Mouse (Mus musculus): ENCODE data around the gene Dido1.

The Dido1 gene

DNA sequence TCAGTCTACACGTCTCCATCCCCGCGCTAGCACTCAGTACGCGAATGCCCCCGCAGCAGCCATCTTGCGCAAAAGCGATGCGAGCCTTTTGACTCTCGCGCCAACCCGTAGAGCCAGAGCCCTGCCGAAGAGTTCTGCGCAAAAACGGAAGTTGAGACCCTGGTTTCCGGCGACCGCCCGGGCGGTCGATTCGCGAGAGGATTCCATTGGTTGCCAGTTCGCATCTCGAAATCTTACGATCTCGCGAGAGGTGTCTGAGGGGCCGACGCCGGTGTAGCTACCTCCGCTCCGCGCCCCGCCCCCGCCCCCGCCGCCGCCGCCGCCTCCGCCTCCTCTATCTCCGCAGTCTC, at the start of gene Dido1, which contains the start of gene Gid8:
Dido1 (minus strand) TSS at position 77 of the 350 bp plus-strand sequence.
Gid8 (plus strand) TSS at position 195 of the 350 bp plus-strand sequence.
- in situ Hi-C loops (cut with MseI, MboI) = no loop called here

DNA sequence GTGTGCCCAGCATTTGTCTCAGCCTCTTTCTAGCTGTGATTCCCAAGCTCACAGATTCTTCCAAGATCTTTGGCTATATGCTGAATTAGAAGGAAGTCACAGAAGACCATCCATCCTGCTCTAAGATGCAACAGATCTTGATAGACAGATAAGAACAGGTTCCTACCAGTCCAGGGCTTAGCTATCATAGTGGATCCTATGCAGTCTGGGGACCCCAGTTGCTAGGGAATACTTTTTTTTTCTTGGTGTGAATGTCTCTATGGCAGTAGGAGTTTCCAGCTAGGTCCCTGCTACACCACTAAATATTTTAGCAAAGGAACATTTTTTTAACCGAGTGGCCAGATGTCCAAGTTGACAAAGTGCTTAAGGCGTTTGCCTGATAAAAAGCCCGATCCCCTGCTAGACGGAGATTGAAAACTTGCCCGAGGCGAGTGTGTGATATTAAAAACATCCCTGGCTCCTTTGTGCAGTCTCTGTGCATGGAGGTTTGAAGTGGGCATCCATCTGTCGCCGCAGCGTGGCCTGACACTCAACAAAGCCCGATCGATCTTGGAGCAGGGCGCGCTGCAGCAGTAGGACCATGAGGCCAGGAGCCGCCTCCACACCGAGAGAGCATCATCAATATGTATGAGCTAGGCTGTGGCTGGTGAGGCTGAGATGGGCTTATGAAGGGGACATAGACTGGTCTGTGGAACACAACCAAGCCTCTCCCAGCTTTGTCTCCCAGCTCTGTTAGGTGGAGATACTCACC, 48.9 kb upstream of the Dido1 start:
- in situ Hi-C loops (cut with MseI, MboI) = no loop called here

DNA sequence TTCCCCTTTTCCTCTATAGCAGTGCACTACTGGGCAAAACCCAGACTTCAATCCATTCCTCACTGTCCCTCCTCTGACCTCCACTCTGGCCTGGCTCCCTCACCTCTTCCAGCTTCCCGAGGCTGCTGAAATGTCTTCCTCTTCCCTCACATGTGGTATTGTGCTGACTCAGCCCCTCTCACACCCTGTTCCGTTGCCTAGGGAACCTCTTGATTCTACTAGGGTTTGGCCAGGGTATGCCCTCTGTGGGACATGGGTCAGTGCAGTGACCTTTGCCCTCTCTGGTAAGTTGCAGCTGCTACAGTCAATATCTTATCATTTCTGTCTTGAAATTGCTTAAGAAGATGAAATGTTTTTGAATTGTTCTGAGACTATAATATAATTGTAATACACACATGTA, 47.0 kb upstream of the Dido1 start:
- in situ Hi-C loops (cut with MseI, MboI) = no loop called here

DNA sequence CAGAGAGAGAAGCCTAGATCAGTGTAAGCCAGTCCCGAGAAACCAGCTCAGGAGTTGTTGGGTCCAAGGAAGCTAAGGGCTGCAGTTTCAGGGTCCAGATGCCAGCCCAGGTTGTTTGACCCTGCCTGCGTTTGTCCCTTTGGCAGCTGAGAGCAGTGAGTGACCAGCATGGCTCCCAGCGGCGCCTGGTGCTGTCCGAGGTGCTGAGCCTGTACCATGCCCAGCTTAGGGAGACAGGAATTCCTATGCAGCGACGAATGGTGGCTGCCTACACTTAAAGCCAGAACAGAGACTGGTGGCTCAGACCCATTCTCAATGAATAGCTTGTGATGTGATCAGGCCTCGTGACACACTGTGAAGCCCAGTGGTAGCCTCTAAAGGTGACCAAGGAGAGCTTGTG, 46.1 kb upstream of the Dido1 start:
- in situ Hi-C loops (cut with MseI, MboI) = no loop called here

DNA sequence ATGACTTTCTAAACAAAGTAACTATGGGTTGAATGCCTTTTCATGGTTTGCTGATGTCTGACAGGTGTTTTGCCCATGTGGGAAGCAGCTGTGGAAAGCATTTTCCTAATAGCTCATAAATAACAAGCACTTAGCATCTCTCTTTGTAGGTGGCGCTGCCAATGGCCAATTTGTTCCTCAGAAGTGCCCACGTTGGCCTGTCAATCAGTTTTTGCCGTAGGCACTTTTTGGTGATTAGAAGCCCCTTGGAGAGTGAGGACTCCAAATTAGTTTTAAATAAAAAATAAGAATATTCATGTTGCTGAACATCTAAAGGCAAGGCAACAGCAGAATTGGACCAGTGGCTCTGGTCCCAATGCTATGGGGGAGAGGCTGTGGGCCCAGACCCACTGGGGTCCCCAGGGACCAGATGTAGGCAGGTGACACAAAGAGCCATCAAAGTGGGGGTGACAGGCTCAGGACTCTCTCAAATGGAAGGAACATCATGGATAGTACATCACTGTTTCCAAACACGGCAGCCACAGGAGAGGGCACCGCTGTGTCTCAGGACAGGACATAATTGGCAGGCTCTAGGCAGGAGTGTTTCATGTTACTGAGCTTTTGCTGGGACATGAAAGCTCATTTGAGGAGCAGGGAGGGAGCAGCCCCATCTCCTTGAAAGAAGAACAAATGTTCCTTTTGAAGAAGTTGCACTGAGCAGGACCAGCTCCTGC, 45.3 kb upstream of the Dido1 start:
- in situ Hi-C loops (cut with MseI, MboI) = no loop called here

DNA sequence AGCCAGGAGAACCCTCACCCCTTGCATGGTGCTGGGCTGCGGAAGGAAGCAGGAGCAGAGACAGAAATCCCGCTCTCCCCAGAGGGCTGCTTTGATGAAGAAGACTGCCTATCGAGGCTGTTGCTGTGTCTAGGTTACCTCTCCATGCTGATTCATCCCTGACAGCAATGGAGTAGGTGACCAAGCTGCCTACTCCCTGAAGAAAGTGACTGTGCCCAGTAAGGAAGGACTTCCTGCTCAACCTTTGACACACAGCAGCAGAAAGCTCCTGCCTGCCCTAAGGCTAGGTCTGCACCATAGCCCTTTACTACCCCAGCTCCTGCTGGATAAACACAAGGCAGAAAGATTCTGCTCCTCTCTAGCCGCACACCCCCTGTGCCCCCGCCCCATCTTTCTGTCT, 39.1 kb upstream of the Dido1 start:
- in situ Hi-C loops (cut with MseI, MboI) = loop anchor here in 1 of 2 experiments (10.0 kb wide), 1 partner anchor 74 kb away; no protein-coding TSS in a partner anchor

DNA sequence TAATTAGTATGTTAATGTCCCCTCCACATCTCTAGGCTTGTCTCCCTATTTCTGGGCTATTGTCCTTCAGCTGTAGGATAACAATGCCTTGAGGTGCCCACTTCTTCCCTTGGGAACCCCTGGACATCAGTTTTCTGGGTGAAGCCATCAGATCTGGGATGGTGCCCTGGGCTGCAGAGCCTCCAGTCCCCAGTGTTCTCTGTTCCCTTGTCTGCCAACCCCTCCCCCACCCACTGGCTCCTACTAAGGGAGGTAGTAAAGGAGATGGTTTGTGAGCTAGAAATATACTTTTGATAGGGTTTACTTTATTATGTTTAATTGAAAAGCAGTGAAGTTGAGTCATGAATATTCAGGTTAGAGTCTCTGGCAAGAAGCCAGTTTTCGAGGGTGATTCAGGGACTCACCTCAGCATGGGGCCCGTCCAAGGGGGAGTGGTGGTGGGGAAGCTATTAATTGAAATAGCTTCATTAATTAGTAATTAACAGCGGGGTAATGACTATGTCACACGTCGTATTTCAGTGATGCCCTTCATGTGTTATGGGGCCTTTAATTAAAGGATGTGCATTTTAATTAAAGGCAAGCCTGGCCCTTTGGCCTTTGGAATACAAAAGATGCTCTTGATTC, 36.9 kb upstream of the Dido1 start:
- in situ Hi-C loops (cut with MseI, MboI) = loop anchor here in 1 of 2 experiments (10.0 kb wide), 1 partner anchor 72 kb away; no protein-coding TSS in a partner anchor

DNA sequence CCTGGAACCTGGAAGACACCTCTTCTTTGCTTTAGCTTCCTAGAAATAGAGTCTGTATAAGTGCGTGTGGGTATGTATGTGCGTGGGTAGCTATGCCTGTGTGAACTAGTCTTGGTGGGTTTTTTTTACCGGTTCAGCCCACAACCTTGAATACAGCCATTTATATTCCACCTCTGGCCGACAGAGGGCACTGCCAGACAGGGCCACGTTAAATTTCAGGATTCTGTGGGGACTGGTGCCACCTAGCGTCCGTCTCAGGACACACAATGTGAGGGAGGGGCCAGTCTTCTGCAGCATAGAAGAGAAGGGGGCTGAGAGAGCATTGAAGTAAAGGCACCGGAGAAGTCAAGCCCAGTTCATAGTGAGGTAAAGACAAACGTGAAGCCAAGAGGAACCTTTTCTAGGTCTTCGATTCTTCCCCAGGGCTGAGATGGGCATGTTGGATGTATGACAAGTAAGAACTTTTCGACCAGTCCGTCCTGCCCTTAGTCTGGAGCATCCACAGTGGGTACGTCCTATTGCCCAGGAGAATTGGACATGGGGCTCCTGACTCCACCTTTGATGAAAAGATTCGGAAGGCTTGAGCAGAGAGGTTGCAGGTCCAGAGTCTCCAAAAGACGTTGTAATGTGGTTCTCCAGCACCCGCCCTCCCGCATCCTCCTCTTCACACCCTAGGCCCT, 35.6 kb upstream of the Dido1 start:
- in situ Hi-C loops (cut with MseI, MboI) = loop anchor here in 1 of 2 experiments (10.0 kb wide), 1 partner anchor 71 kb away; no protein-coding TSS in a partner anchor

DNA sequence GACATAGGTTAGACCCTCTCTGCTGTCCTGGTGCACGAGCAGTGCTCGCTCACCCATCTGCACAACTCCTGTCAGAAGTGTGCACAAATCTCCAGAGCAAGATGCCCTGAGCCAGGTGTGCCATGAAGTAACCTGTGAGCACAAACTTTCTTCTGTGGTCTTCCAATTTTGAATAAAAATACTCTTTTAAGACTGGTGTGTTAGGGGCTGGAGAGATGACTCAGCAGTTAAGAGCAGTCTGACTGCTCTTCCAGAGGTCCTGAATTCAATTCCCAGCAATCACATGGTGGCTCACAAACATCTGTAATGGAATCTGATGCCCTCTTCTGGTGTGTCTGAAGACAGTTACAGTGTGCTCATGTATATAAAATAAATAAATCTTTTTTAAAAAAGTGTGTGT, 33.5 kb upstream of the Dido1 start:
- in situ Hi-C loops (cut with MseI, MboI) = loop anchor here in 1 of 2 experiments (10.0 kb wide), 1 partner anchor 69 kb away; no protein-coding TSS in a partner anchor

DNA sequence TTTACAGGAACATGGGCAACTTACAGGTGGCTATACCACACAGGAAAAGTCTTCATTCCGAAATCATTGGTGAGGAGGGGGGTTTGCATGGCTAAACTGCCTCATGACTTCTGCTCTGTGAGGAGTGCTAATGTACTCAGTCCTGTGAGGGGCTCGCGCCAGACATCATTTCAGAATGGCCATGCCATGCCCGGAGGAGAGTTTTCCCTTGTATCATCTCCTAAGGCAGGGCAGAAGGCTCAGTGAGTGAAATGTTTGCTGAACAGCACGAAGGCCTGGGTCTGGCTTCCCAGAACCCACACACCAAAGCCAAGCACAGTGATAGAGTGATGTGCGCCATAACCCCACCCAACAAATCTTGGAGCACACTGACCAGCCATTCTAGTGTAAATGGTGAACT, 33.0 kb upstream of the Dido1 start:
- in situ Hi-C loops (cut with MseI, MboI) = loop anchor here in 1 of 2 experiments (10.0 kb wide), 1 partner anchor 68 kb away; no protein-coding TSS in a partner anchor

DNA sequence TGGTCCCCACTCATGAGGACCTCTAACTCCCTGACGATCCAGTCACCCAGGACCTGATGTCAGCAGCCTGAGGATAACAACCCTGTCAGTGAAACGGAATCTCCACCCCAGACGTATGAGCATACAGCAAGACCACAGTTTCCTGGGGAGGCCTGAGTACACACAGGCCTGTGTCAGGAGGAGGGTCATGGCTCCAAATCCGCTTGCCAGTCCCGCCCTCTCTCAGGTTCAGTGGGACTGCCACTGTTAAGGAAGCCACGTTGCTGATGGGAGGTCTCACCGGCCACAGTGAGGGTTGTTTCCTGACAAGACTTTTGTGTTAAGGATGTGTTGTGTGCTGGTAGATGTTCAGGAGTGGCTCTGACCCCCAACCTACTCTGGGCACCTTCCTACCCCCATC, 31.6 kb upstream of the Dido1 start:
- in situ Hi-C loops (cut with MseI, MboI) = loop anchor here in 1 of 2 experiments (10.0 kb wide), 1 partner anchor 67 kb away; no protein-coding TSS in a partner anchor

DNA sequence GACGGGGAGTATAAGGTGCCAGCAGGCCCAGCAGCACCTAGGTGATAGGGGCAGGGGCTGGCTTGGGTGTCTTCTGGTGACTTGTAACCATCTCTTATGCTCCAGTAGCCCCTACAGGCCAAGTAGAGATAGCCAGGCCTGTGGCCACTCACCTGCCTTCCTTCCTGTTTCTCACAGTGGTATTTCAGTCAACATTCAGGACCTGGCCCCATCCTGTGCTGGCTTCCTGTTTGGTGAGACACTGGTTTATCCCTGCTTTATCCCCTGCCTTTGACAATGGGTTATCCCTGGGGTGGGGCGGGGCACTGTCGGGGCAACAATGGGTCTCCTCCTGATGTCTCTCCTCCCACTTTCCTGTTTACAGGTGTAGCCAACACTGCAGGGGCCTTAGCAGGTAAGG, 30.6 kb upstream of the Dido1 start:
- in situ Hi-C loops (cut with MseI, MboI) = loop anchor here in 1 of 2 experiments (10.0 kb wide), 1 partner anchor 66 kb away; no protein-coding TSS in a partner anchor

DNA sequence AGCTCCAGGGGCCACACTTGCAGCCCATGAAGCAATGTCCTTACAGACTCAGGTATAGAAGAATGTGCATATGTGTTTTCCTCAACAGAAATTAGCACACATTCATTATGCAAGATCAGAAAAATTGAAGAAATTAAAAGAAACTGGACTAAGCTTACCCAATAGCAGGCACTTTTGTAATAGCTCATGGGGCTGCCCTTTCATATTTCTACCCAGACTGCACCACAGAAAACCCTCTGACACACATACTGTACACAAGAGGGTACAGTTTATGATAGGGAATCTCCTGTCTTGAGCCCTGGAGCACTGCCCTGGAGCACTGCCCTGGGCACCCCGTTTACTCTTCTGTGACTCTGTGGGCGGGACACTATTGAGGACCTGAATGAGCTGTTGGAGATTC, 28.2 kb upstream of the Dido1 start:
- in situ Hi-C loops (cut with MseI, MboI) = no loop called here

DNA sequence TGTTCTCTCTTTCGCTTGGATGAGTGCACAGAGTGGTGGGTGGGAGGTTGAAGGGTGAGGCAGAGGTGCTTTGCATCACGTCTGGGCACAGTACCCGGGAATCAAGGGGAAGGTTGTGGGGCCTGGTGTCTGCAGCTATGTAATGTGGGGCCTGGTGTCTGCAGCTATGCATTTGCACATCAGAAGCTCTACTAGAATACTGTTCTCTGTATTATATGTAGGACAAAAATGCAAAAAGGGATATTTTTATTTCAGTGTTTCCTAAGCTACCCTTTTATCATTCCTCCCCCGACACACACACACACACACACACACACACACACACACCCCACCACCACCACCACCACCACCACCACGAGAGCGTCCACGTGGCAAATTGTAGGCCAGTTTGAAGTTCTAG, 25.4 kb upstream of the Dido1 start:
- in situ Hi-C loops (cut with MseI, MboI) = no loop called here

DNA sequence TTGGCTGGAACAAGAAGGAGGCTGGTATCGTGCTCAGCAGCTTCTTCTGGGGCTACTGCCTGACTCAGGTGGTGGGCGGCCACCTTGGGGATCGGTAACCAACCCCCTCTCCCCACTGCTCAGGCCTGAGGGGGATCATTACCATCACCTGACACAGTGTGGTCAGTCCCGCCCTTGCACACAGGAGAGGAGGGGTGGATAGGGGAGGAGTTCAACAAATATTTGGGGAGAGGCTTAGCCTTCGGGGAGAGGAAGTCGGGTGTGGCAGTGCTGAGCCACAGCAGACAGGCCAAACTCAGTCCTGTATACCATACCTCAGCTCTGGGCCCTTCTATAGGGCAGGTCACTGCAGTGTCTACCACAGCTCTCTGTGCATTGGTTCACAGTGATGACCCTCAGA, 22.2 kb upstream of the Dido1 start:
- in situ Hi-C loops (cut with MseI, MboI) = no loop called here

DNA sequence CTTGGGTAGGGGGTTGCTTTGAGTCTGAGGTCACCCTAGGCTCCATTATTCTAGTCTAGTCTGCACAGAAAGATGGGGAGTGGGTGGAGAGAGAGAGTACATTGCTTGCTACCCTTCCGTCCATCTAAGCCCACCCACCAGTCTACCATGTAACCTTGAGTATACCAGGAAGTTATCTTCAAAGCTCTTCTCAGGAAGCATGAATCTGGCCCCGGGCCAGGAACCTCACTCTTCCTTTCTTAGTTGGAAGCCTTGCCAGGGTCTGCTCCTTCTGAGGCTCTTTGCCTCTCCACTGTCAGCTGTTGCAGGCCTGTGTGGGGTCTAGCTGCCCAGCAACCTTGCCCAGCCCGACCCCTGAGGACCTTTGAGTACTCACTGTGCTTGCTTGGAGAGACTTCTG, 21.2 kb upstream of the Dido1 start:
- in situ Hi-C loops (cut with MseI, MboI) = no loop called here

DNA sequence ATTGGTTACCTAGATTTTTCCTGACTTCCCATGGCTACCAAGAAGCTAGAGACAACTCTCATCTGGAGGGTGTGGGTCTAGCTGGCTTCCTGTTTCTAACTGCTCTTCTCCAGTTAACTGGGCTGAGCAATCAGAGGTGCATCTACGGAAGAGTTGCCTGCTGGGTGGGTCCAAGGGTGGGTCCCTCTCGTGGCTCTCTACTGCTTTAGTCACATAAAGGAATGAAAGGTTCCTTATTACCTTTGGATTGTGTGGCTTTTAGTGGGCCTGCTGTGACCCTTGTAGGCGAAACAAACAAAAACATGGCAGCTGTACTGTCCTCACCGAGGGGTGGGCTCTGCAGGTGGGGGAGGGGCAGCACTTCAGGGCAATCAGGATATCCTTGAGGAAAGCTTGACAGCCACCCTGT, 17.8 kb upstream of the Dido1 start:
- in situ Hi-C loops (cut with MseI, MboI) = no loop called here

DNA sequence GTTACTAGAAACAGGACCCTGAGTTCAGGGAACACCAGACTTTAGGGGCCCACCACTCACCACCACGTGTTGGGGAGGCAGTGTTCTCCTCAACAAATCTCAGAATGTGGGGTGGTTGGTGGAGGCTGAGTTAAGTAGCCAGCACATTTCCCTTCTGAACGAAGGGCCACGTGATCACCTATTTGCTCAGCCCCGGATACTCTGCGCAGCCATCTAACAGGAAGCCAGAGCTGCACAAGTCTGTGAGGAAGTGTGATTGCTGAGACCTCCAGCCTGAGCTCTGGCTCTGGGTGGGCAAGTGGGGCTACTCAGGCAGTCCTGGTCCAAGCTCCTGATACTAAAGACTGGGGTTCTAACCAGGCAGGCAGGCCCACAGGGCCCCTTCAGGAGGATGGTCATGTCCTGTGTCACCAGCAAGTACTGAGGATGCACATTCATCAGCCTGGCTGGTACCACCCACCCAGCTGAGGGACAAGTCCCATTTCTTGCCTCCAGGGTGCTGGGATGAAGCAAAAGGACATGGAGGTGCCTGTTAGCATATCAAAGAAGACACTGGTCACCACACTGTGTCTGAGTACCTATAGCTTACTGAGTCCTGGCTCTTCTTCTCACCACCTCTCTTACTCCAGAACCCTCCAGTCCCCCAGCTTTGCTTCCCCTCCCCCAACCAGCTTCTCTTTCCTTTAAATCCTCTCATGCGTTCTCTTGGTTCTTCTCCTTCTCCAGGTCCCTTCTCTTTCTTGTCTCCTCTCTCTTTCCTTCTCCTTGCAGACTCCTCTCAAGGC, 17.1 kb upstream of the Dido1 start:
- in situ Hi-C loops (cut with MseI, MboI) = no loop called here

DNA sequence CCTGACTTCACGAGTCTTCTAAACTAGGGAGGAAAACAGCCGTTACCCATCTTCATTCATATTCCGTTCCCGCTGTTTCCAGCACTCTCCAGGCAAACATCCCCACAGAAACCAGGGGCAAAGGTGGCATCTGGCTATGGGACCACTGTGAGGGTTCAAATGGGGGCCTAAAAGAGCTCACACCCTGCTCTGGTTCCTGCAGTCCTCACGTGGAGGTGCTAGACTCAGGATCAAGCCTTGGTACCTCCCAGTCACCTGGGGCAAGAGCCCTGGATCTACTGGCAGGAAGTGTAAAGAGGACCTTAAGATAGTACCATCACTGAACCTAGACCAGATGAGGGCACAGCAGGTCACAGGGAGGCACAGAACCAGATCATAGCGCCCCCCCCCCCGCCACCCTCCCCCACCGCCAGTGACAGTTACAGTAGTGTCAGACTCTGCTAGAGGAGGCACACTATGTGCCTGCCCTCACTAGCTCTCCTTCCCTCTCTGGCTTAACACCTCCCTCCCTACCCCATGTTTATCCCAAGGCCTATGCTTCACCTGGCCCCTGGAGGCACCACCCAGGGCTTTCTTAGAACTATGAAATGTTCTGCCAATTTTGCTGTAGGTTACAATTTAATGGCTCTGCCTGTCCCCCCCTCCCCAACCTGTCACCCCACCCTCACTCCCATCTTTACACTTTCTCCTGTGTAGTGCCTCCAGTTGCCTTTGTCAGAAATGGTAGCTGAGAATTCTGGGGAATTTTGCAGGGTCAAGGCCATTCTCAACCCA, 16.2 kb upstream of the Dido1 start:
- in situ Hi-C loops (cut with MseI, MboI) = no loop called here

DNA sequence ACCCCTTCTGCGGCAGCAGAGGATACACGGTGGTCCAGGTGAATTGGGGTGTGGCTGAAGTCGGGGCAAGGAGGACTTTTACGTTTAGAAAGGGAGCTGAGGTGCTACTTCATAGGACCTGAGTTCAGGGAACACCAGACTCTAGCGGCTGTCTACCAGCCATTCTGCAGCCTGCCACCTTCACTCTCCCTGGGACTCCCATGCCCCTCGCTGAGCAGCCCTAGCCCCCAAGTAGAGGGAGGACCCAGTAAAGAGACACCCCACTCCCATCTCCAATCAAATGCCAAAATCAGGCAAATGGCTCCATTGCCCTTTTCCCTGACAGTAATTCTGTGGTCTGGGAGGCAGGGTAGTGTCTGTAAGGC, 15.6 kb upstream of the Dido1 start:
- in situ Hi-C loops (cut with MseI, MboI) = no loop called here

Measured in mouse trophoblast stem cell (cell line).